In genomic region chr5:149811835-149812234, GRCm38 (mm10) we compare ENCODE assay signal across 18 mouse cellular contexts.
DNase-seq lines count a peak whose midpoint lies in the region; ATAC-seq and TF ChIP-seq lines count a peak whose summit lies in the region.
"Had no signal": no experiment of that assay in that cellular context is flagged by ENCODE, and none has a peak within 500 bp of the region (broad histone marks: within the 10 kb centered on the region; RNA-seq: fewer than 3 reads in every experiment).

No protein-coding gene starts in this region.

- H3K4me2 ChIP-seq in hindbrain, embryonic 14.5 days (replicated peaks): no peak overlapping the region
- H3K4me2 ChIP-seq in stomach, embryonic 14.5 days (replicated peaks; ENCODE audit: low read depth, low read length): no peak overlapping the region
- no peak overlapping the region for H3K4me2 ChIP-seq in stomach, postnatal 0 days (replicated peaks; ENCODE audit: low read depth)
- H3K4me2 ChIP-seq in kidney, embryonic 14.5 days (replicated peaks; ENCODE audit: low read depth, low read length): no peak overlapping the region
- H3K4me2 ChIP-seq: heart, embryonic 11.5 days; liver, embryonic 13.5 days had no signal

- WGBS in hindbrain, embryonic 10.5 days: 59% methylated on average over 6 of the region's 6 CpGs
- WGBS in hindbrain, embryonic 14.5 days: 37% methylated on average over 6 of the region's 6 CpGs
- 37% methylated on average over 6 of the region's 6 CpGs for WGBS in stomach, embryonic 14.5 days
- 32% methylated on average over 6 of the region's 6 CpGs for WGBS in stomach, postnatal 0 days
- 42% methylated on average over 6 of the region's 6 CpGs for WGBS in kidney, embryonic 14.5 days

- DNase-seq in hindbrain, embryonic 10.5 days (ENCODE audit: low spot score): no peak
- no peak for DNase-seq in hindbrain, embryonic 14.5 days (ENCODE audit: low spot score)
- no peak for DNase-seq in stomach, postnatal 0 days (ENCODE audit: low spot score)
- no peak for DNase-seq in spleen, postnatal 4 days (ENCODE audit: low spot score in 2 of 2)
- DNase-seq: cerebellum, adult 11-12 months; cerebellum, postnatal 36 days; gastrocnemius, postnatal 36 days; heart, postnatal 4 days; layer of hippocampus, postnatal 36 days; liver, embryonic 13.5 days; spleen, adult 18-20 months had no signal

- no peaks in the 10 kb centered on the region for H3K36me3 ChIP-seq in hindbrain, embryonic 10.5 days
- no peaks in the 10 kb centered on the region for H3K36me3 ChIP-seq in hindbrain, embryonic 14.5 days (replicated peaks; ENCODE audit: control insufficient read depth, insufficient read depth)
- H3K36me3 ChIP-seq in stomach, embryonic 14.5 days (ENCODE audit: control insufficient read depth, insufficient read depth, low read length): no peaks in the 10 kb centered on the region
- no peaks in the 10 kb centered on the region for H3K36me3 ChIP-seq in stomach, postnatal 0 days (ENCODE audit: control insufficient read depth, insufficient read depth, low read length)
- H3K36me3 ChIP-seq in kidney, embryonic 14.5 days (ENCODE audit: control insufficient read depth, insufficient read depth, low read length): no peaks in the 10 kb centered on the region
- H3K36me3 ChIP-seq: limb, embryonic 10.5 days; liver, embryonic 13.5 days had no signal

- TF ChIP-seq EP300 in stomach, postnatal 0 days (optimal IDR thresholded peaks at IDR 0.05): no peak

- peaks cover 8% of the 10 kb centered on the region for H3K4me1 ChIP-seq in hindbrain, embryonic 10.5 days (replicated peaks)
- no peaks in the 10 kb centered on the region for H3K4me1 ChIP-seq in hindbrain, embryonic 14.5 days (replicated peaks; ENCODE audit: control insufficient read depth, insufficient read depth, low read length)
- H3K4me1 ChIP-seq in stomach, embryonic 14.5 days (ENCODE audit: control insufficient read depth, insufficient read depth, low read length): 0 out of 2 replicates have a peak, but pooled peaks cover 2% of the 10 kb centered on the region
- H3K4me1 ChIP-seq in stomach, postnatal 0 days (replicated peaks; ENCODE audit: control insufficient read depth, insufficient read depth): no peaks in the 10 kb centered on the region
- H3K4me1 ChIP-seq in kidney, embryonic 14.5 days (ENCODE audit: control insufficient read depth, insufficient read depth, low read length): 0 out of 2 replicates have a peak, but pooled peaks cover 3% of the 10 kb centered on the region
- H3K4me1 ChIP-seq: liver, embryonic 13.5 days had no signal

- no peaks in the 10 kb centered on the region for H3K9me3 ChIP-seq in hindbrain, embryonic 10.5 days
- no peaks in the 10 kb centered on the region for H3K9me3 ChIP-seq in hindbrain, embryonic 14.5 days (ENCODE audit: control insufficient read depth, low read length)
- no peaks in the 10 kb centered on the region for H3K9me3 ChIP-seq in stomach, embryonic 14.5 days (ENCODE audit: control insufficient read depth, low read depth, low read length)
- no peaks in the 10 kb centered on the region for H3K9me3 ChIP-seq in stomach, postnatal 0 days (ENCODE audit: control insufficient read depth, low read length)
- no peaks in the 10 kb centered on the region for H3K9me3 ChIP-seq in kidney, embryonic 14.5 days (ENCODE audit: control insufficient read depth, low read length)
- H3K9me3 ChIP-seq: limb, embryonic 10.5 days; liver, embryonic 13.5 days had no signal

- no peak overlapping the region for H3K4me3 ChIP-seq in hindbrain, embryonic 10.5 days
- H3K4me3 ChIP-seq in hindbrain, embryonic 14.5 days (replicated peaks; ENCODE audit: low read length): no peak overlapping the region
- H3K4me3 ChIP-seq in stomach, embryonic 14.5 days (ENCODE audit: low read depth, low read length): no peak overlapping the region
- H3K4me3 ChIP-seq in stomach, postnatal 0 days (ENCODE audit: low read depth, low read length): no peak overlapping the region
- H3K4me3 ChIP-seq in kidney, embryonic 14.5 days (ENCODE audit: low read length): no peak overlapping the region
- H3K4me3 ChIP-seq: limb, embryonic 10.5 days; liver, embryonic 13.5 days; myocyte had no signal

- H3K27me3 ChIP-seq in hindbrain, embryonic 10.5 days (ENCODE audit: insufficient read depth, poor library complexity, severe bottlenecking): no peaks in the 10 kb centered on the region
- no peaks in the 10 kb centered on the region for H3K27me3 ChIP-seq in hindbrain, embryonic 14.5 days (ENCODE audit: control insufficient read depth, insufficient read depth, low read length)
- no peaks in the 10 kb centered on the region for H3K27me3 ChIP-seq in stomach, embryonic 14.5 days (ENCODE audit: control insufficient read depth, insufficient read depth, low read length)
- H3K27me3 ChIP-seq in stomach, postnatal 0 days (ENCODE audit: control insufficient read depth, insufficient read depth, low read length): no peaks in the 10 kb centered on the region
- no peaks in the 10 kb centered on the region for H3K27me3 ChIP-seq in kidney, embryonic 14.5 days (ENCODE audit: control insufficient read depth, insufficient read depth, low read length)
- H3K27me3 ChIP-seq: liver, embryonic 13.5 days had no signal

- H3K27ac ChIP-seq in hindbrain, embryonic 10.5 days: peak overlapping the region; percentile 20; the same call in 1 of the 2 replicates
- no peak overlapping the region for H3K27ac ChIP-seq in hindbrain, embryonic 14.5 days
- no peak overlapping the region for H3K27ac ChIP-seq in stomach, embryonic 14.5 days (ENCODE audit: low read length)
- H3K27ac ChIP-seq in stomach, postnatal 0 days (replicated peaks): no peak overlapping the region
- H3K27ac ChIP-seq in kidney, embryonic 14.5 days (ENCODE audit: low read depth, low read length): no peak overlapping the region
- H3K27ac ChIP-seq: limb, embryonic 10.5 days; liver, embryonic 13.5 days had no signal

- no peak overlapping the region for H3K9ac ChIP-seq in hindbrain, embryonic 14.5 days
- no peak overlapping the region for H3K9ac ChIP-seq in stomach, embryonic 14.5 days (replicated peaks; ENCODE audit: low read depth, low read length)
- no peak overlapping the region for H3K9ac ChIP-seq in stomach, postnatal 0 days (ENCODE audit: low read length)
- no peak overlapping the region for H3K9ac ChIP-seq in kidney, embryonic 14.5 days (ENCODE audit: low read depth, low read length)
- H3K9ac ChIP-seq: liver, embryonic 13.5 days had no signal

- no peak for TF ChIP-seq CTCF in stomach, postnatal 0 days (IDR thresholded peaks at IDR 0.05; ENCODE audit: low read depth)

- ATAC-seq in hindbrain, embryonic 14.5 days (ENCODE audit: low FRiP score): no peak
- 0 out of 2 replicates have a peak, but pooled peaks have one; percentile 28 for ATAC-seq in stomach, embryonic 14.5 days (ENCODE audit: insufficient number of reproducible peaks, insufficient read depth, low FRiP score, low read depth)
- no peak for ATAC-seq in stomach, postnatal 0 days (ENCODE audit: low FRiP score, low TSS enrichment)
- ATAC-seq in kidney, embryonic 14.5 days (ENCODE audit: low FRiP score, low TSS enrichment): 0 out of 2 replicates have a peak, but pooled peaks have one; percentile 12
- ATAC-seq in megakaryocyte-erythroid progenitor cell, adult 5-6 weeks (replicated peaks; ENCODE audit: low FRiP score, low TSS enrichment, poor library complexity, severe bottlenecking): no peak
- ATAC-seq: lung, postnatal 0 days had no signal

Comparison
In these comparisons a context has a peak if more than half of its experiments do, and no peak if none do; other contexts are left out.
1. ATAC-seq: peak in stomach, embryonic 14.5 days (single experiment) and kidney, embryonic 14.5 days (single experiment); none in hindbrain, embryonic 14.5 days (single experiment), stomach, postnatal 0 days (single experiment) and megakaryocyte-erythroid progenitor cell, adult 5-6 weeks (single experiment).